Mouse (Mus musculus) limb, embryonic 14.5 days (tissue): ENCODE results near the gene 4930455H04Rik. TPM values are rescaled to one million over a fixed set of nuclear protein-coding genes. Genes with fewer than 3 reads are reported as not detected.
A peak's percentile ranks its signal among the peaks of the same experiment; 100 is the strongest.

Experiments
- ATAC-seq: fragments of 200-750 bp; cut with Nextera tagmentation; 2 replicates; pipeline ENCODE4 v1.8.0; 2017; ENCODE audit warnings: low read depth, moderate number of reproducible peaks, moderate TSS enrichment; ENCODE audit not compliant: low FRiP score
- DNase-seq: peaks from one replicate; pipeline ENCODE4 v3.0.0-alpha.2; 2015; ENCODE audit warnings: low spot score
- H3K27ac ChIP-seq: fragments of 300-500 bp; sonication (generic); replicated peaks from 2 replicates; pipeline ENCODE4 v1.5.1; 2014; ENCODE audit warnings: low read depth, mild to moderate bottlenecking, low read length, moderate library complexity, mixed read lengths
- H3K27me3 ChIP-seq: fragments of 300-500 bp; sonication (generic); 2 replicates; pipeline ENCODE4 v1.6.1; 2014; ENCODE audit warnings: low read length, mixed read lengths; ENCODE audit not compliant: control insufficient read depth, insufficient read depth
- H3K36me3 ChIP-seq: fragments of 300-500 bp; sonication (generic); 2 replicates; pipeline ENCODE4 v1.6.1; 2014; ENCODE audit warnings: mild to moderate bottlenecking, low read length, moderate library complexity, mixed read lengths; ENCODE audit not compliant: control insufficient read depth, insufficient read depth
- H3K4me1 ChIP-seq: fragments of 300-500 bp; sonication (generic); 2 replicates; pipeline ENCODE4 v1.6.1; 2014; ENCODE audit warnings: antibody characterized with exemption, low read length, mixed read lengths; ENCODE audit not compliant: control insufficient read depth, insufficient read depth
- H3K4me2 ChIP-seq: fragments of 300-500 bp; sonication (generic); replicated peaks from 2 replicates; pipeline ENCODE4 v1.6.1; 2014; ENCODE audit warnings: low read depth, mild to moderate bottlenecking, low read length, moderate library complexity; ENCODE audit not compliant: severe bottlenecking
- H3K4me3 ChIP-seq: fragments of 300-500 bp; sonication (generic); replicated peaks from 2 replicates; pipeline ENCODE4 v1.5.1; 2014; ENCODE audit warnings: low read length
- H3K9ac ChIP-seq: fragments of 300-500 bp; sonication (generic); 2 replicates; pipeline ENCODE4 v1.6.1; 2014; ENCODE audit warnings: mild to moderate bottlenecking, low read depth, low read length, moderate library complexity; ENCODE audit not compliant: severe bottlenecking
- H3K9me3 ChIP-seq: fragments of 300-500 bp; sonication (generic); 2 replicates; pipeline ENCODE4 v1.6.1; 2016; ENCODE audit warnings: low read length; ENCODE audit not compliant: control insufficient read depth
- POLR2A ChIP-seq: fragments of 200-500 bp; IDR thresholded peaks from 2 replicates; pipeline ENCODE4 v1.8.0; 2012; ENCODE audit warnings: inconsistent platforms, mild to moderate bottlenecking, moderate library complexity, borderline replicate concordance; ENCODE audit not compliant: insufficient read depth, insufficient read length; ENCODE audit errors: extremely low read depth
- WGBS: fragments of 180-500 bp; shearing (Covaris S2); extraction: QIAGEN DNeasy Blood & Tissue Kit; methylation state at CpG from one replicate; pipeline ENCODE4 v1.1.7; 2014; 5-methylcytosine and 5-hydroxymethylcytosine counted together
- polyA plus RNA-seq, 2 experiments: library from polyadenylated mRNA; depleted of rRNA in 1 of 2; stranded (reverse) in 1 of 2; unstranded in 1 of 2; fragments of >200 nt; fragmentation: Nextera tagmentation in 1 of 2; extraction: Ambion mirVana in 1 of 2; gene quantifications; 2 replicates each; pipeline versions ENCODE4 v1.2.1 to v1.2.3; 2012 to 2014

The 4930455H04Rik gene
- polyA plus RNA-seq (2012; rRNA removed) (not detected in 2 replicates), polyA plus RNA-seq (2014; fragmentation: Nextera tagmentation; extraction: Ambion mirVana) (not detected in 2 replicates)

DNA sequence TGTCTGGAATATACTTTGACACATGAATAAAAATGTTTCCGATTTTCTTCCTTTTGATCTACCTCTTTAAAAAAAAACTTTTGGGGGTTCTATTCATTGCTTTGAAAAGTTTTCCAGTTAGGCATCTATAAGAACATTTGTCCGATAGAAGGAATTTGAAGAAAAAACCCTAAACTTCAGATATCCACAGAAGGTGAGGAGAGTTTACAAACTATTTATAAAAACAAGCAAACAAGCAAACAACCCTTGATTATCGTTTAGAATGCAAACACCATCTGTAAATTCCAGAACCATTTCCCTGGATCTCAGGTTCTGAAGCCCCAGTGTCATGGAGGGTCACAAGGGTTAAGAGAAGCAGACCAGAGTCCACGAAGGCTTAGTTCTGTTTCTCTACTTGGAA is at the start of gene 4930455H04Rik:
TSS of gene 4930455H04Rik (plus strand) at position 301 of the 400 bp plus-strand sequence.
- 50% methylated on average over 4 of the region's 4 CpGs for WGBS
- Histone ChIP-seq H3K27ac (peak within 1 kb of the TSS; percentile 65), H3K9ac (peak within 1 kb of the TSS; percentile 58), H3K4me3 (peak within 1 kb of the TSS; percentile 39), H3K4me1 (peaks cover 6% of the 10 kb centered on the region), H3K27me3 (no peaks in the 10 kb centered on the region), H3K9me3 (no peaks in the 10 kb centered on the region), H3K36me3 (no peaks in the 10 kb centered on the region), H3K4me2 (peak within 1 kb of the TSS; percentile 60)
- DNase-seq = no peak
- ATAC-seq = no peak
- no peak for TF ChIP-seq POLR2A

DNA sequence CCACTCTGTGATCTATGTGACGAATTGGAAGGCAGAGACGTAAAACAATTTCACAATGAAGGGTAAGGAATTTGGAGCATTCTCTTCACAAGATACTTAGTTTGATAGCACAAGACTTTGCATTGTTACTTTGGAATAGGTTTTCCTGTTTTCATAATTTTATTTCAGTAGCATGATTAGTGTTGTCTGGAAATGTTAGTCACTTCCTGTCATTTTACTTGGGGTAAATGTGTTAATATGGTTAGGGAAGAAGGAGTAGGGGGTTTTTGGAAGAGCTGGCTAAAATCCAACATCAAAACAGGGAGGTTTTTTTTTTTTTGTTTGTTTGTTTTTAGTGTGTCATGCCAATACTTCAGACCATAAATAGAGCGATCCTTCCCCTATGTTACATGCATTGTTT is 46.5 kb upstream of the 4930455H04Rik start:
- Histone ChIP-seq H3K36me3 (no peaks in the 10 kb centered on the region), H3K27ac (no peak overlapping the region), H3K4me3 (no peak overlapping the region), H3K4me2 (no peak overlapping the region), H3K4me1 (no peaks in the 10 kb centered on the region), H3K9ac (no peak overlapping the region), H3K9me3 (no peaks in the 10 kb centered on the region), H3K27me3 (no peaks in the 10 kb centered on the region)
- no peak for TF ChIP-seq POLR2A
- no peak for DNase-seq
- no peak for ATAC-seq
- WGBS = 93% methylated on average over 3 of the region's 3 CpGs

DNA sequence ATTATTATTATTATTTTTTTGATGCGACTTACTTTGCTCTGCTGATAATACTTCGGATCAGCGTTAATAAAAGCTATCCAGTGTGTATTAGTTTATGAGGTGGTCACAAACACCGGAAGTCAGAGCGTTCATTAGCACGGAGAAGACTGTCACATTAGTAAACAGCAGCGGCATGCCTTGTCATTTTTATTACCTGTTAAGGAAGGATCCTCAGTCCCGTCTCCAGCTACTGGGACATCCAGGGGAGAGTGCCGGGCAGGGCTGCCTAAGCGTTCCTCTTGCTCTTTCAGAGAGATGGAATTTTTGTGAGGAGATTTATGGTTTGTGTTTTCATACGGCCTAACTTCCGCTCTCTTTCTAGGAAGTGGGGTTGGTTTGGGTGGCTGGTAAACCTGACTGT is 45.0 kb upstream of the 4930455H04Rik start:
- no peak for DNase-seq
- Histone ChIP-seq H3K4me2 (no peak overlapping the region), H3K4me3 (no peak overlapping the region), H3K9ac (no peak overlapping the region), H3K9me3 (no peaks in the 10 kb centered on the region), H3K27ac (no peak overlapping the region), H3K27me3 (no peaks in the 10 kb centered on the region), H3K36me3 (no peaks in the 10 kb centered on the region), H3K4me1 (no peaks in the 10 kb centered on the region)
- no peak for TF ChIP-seq POLR2A
- no peak for ATAC-seq
- 35% methylated on average over 12 of the region's 12 CpGs for WGBS

DNA sequence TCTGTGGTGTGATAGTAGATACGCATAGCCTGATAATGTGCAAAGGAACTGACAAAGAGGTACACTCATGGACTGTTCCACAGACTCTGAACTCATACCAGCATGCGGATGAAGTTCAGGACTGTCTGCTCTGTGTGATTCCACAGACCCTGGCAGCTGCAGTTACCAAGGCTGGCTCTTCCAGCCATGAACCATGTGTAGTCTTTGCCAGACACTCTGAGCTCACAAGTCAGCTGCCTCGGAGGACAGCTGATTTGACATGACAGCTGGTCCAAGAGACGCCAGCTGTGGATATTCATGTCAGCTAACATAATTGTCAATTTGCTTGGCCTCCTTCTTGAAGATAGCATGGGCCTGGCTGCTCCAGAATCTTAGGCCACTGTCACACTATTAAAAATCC is 39.1 kb upstream of the 4930455H04Rik start:
- ATAC-seq (peak; percentile 87), DNase-seq (peak; percentile 43)
- no peaks in the 10 kb centered on the region for H3K27me3 ChIP-seq
- TF ChIP-seq POLR2A = no peak
- H3K36me3 ChIP-seq = no peaks in the 10 kb centered on the region
- H3K27ac ChIP-seq = no peak overlapping the region
- 83% methylated on average over 4 of the region's 4 CpGs for WGBS
- H3K4me2 ChIP-seq = no peak overlapping the region
- no peak overlapping the region for H3K4me3 ChIP-seq
- no peak overlapping the region for H3K9ac ChIP-seq
- H3K9me3 ChIP-seq = no peaks in the 10 kb centered on the region
- no peaks in the 10 kb centered on the region for H3K4me1 ChIP-seq

DNA sequence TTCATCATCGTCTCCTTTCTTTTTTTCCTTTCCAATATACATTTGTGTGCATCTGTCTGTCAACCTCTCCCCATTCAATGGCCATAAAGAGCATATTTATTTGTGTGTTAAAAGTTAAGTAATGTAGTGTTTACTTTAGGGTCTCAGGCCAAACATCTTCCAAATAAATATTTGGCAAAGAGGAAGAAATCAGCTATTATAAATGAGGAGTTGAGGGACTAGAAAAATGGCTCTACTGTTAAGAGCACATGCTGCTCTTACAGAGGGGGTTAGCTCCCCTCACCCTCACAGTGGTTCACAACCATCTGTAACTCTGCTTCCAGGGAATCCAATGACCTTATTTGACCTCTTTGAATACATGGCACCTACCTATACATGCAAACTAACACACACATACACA is 34.9 kb upstream of the 4930455H04Rik start:
- Histone ChIP-seq H3K4me3 (no peak overlapping the region), H3K4me1 (no peaks in the 10 kb centered on the region), H3K27me3 (no peaks in the 10 kb centered on the region), H3K27ac (no peak overlapping the region), H3K9me3 (no peaks in the 10 kb centered on the region), H3K4me2 (no peak overlapping the region), H3K36me3 (no peaks in the 10 kb centered on the region), H3K9ac (no peak overlapping the region)
- 86% methylated on average over 1 of the region's 1 CpGs for WGBS
- no peak for ATAC-seq
- no peak for TF ChIP-seq POLR2A
- DNase-seq = no peak
